Mouse (Mus musculus): ENCODE measurements around the gene Tm9sf3. TPM values are rescaled to one million over a fixed set of nuclear protein-coding genes. Genes with fewer than 3 reads are reported as not detected.

Tm9sf3 gene
- total RNA-seq, 2 experiments from 2014 or later, result 72.5 to 82.2 TPM

GRCm38 (mm10) chr19:41266251-41266901 lies 2.6 kb upstream of the Tm9sf3 start:
- intact Hi-C loops (cut with DNase I), result loop anchor here (5.0 kb wide), 1 partner anchor 216 kb away; the partner anchor contains the start of gene Lcor
- DNase-seq (ENCODE audit: low spot score), result no peak

GRCm38 (mm10) chr19:41264331-41264799 lies 568 bp upstream of the Tm9sf3 start:
- intact Hi-C loops (cut with DNase I), result no loop called here
- DNase-seq (ENCODE audit: low spot score), result no peak

GRCm38 (mm10) chr19:41262712-41263629 lies 826 bp downstream of the Tm9sf3 start:
- peak; percentile 43 for DNase-seq (ENCODE audit: low spot score)
- intact Hi-C loops (cut with DNase I), result no loop called here

- intact Hi-C loops (cut with DNase I), result no loop called here
- no peak for DNase-seq (ENCODE audit: low spot score)
These were observed 3.1 kb downstream of the Tm9sf3 start for GRCm38 (mm10) chr19:41260736-41261135.

GRCm38 (mm10) chr19:41259256-41259655 lies 4.5 kb downstream of the Tm9sf3 start:
- intact Hi-C loops (cut with DNase I), result no loop called here
- no peak for DNase-seq (ENCODE audit: low spot score)

- no peak for DNase-seq (ENCODE audit: low spot score)
- intact Hi-C loops (cut with DNase I), result no loop called here
These were observed 5.1 kb downstream of the Tm9sf3 start for GRCm38 (mm10) chr19:41258707-41259106.

- DNase-seq (ENCODE audit: low spot score), result no peak
These were observed 9.2 kb downstream of the Tm9sf3 start for GRCm38 (mm10) chr19:41254584-41254983.

GRCm38 (mm10) chr19:41248968-41249367 lies 14.8 kb downstream of the Tm9sf3 start:
- intact Hi-C loops (cut with DNase I), result no loop called here
- DNase-seq (ENCODE audit: low spot score), result no peak

More at GRCm38 (mm10) chr19:41254584-41254983, 9.2 kb downstream of the Tm9sf3 start:
- intact Hi-C loops (cut with DNase I), result no loop called here

GRCm38 (mm10) chr19:41248271-41248670 lies 15.5 kb downstream of the Tm9sf3 start:
- intact Hi-C loops (cut with DNase I), result no loop called here
- DNase-seq (ENCODE audit: low spot score), result no peak

- intact Hi-C loops (cut with DNase I), result loop anchor here (2.0 kb wide), 1 partner anchor 141 kb away; no protein-coding TSS in a partner anchor
These were observed 17.5 kb downstream of the Tm9sf3 start for GRCm38 (mm10) chr19:41246271-41246670.

GRCm38 (mm10) chr19:41244581-41244980 lies 19.2 kb downstream of the Tm9sf3 start:
- DNase-seq (ENCODE audit: low spot score), result no peak
- intact Hi-C loops (cut with DNase I), result loop anchor here (1.0 kb wide), 1 partner anchor 158 kb away; no protein-coding TSS in a partner anchor

More at GRCm38 (mm10) chr19:41246271-41246670, 17.5 kb downstream of the Tm9sf3 start:
- no peak for DNase-seq (ENCODE audit: low spot score)

GRCm38 (mm10) chr19:41241997-41242396 lies 21.8 kb downstream of the Tm9sf3 start:
- DNase-seq (ENCODE audit: low spot score), result no peak
- intact Hi-C loops (cut with DNase I), result no loop called here

- no peak for DNase-seq (ENCODE audit: low spot score)
- intact Hi-C loops (cut with DNase I), result no loop called here
These were observed 30.1 kb downstream of the Tm9sf3 start for GRCm38 (mm10) chr19:41233698-41234097.

GRCm38 (mm10) chr19:41208326-41208725 lies 55.5 kb downstream of the Tm9sf3 start:
- intact Hi-C loops (cut with DNase I), result no loop called here
- no peak for DNase-seq (ENCODE audit: low spot score)

GRCm38 (mm10) chr19:41206811-41207344 lies 56.9 kb downstream of the Tm9sf3 start, which contains the start of gene Tll2:
Gene Tll2 (minus strand): TSS chr19:41206835.
- intact Hi-C loops (cut with DNase I), result loop anchor here (2.0 kb wide), 1 partner anchor 102 kb away; no protein-coding TSS in a partner anchor
- peak; percentile 16 for DNase-seq (ENCODE audit: low spot score)

GRCm38 (mm10) chr19:41206041-41206810 lies 57.6 kb downstream of the Tm9sf3 start:
- intact Hi-C loops (cut with DNase I), result loop anchor here (2.0 kb wide), 1 partner anchor 101 kb away; no protein-coding TSS in a partner anchor

GRCm38 (mm10) chr19:41204159-41205081 lies 59.4 kb downstream of the Tm9sf3 start:
- intact Hi-C loops (cut with DNase I), result loop anchor here (5.0 kb wide), 1 partner anchor 47 kb away; no protein-coding TSS in a partner anchor
- no peak for DNase-seq (ENCODE audit: low spot score)

More at GRCm38 (mm10) chr19:41206041-41206810, 57.6 kb downstream of the Tm9sf3 start:
- no peak for DNase-seq (ENCODE audit: low spot score)

- intact Hi-C loops (cut with DNase I), result no loop called here
- no peak for DNase-seq (ENCODE audit: low spot score)
These were observed 66.2 kb downstream of the Tm9sf3 start for GRCm38 (mm10) chr19:41197606-41198005.
